Mouse (Mus musculus): Measurements from ENCODE around the gene Aff1. TPM values are rescaled to one million over a fixed set of nuclear protein-coding genes. Genes with fewer than 3 reads are reported as not detected.

The Aff1 gene
- polyA plus RNA-seq, 1 experiment from 2014 or later, result 4.3 TPM

GRCm38 (mm10) chr5:103760425-103761131, 68.4 kb downstream of the Aff1 start:
- 4% methylated on average over 20 of the region's 20 CpGs for WGBS
- Histone ChIP-seq H3K36me3 (ENCODE audit: control insufficient read depth, insufficient read depth, low read length) (no peaks in the 10 kb centered on the region), H3K4me1 (replicated peaks; ENCODE audit: control insufficient read depth, insufficient read depth) (peaks cover 3% of the 10 kb centered on the region), H3K4me2 (replicated peaks; ENCODE audit: low read depth) (peak overlapping the region; percentile 67), H3K4me3 (ENCODE audit: low read depth, low read length) (peak overlapping the region; percentile 39), H3K27ac (replicated peaks) (peak overlapping the region; percentile 88), H3K9me3 (ENCODE audit: control insufficient read depth, low read length) (no peaks in the 10 kb centered on the region), H3K27me3 (ENCODE audit: control insufficient read depth, insufficient read depth, low read length) (no peaks in the 10 kb centered on the region), H3K9ac (ENCODE audit: low read length) (peak overlapping the region; percentile 63)
- TF ChIP-seq EP300 (optimal IDR thresholded peaks at IDR 0.05), result no peak
- ATAC-seq (ENCODE audit: low FRiP score, low TSS enrichment), result peak; percentile 70
- DNase-seq (ENCODE audit: low spot score), result peak; percentile 62

DNA sequence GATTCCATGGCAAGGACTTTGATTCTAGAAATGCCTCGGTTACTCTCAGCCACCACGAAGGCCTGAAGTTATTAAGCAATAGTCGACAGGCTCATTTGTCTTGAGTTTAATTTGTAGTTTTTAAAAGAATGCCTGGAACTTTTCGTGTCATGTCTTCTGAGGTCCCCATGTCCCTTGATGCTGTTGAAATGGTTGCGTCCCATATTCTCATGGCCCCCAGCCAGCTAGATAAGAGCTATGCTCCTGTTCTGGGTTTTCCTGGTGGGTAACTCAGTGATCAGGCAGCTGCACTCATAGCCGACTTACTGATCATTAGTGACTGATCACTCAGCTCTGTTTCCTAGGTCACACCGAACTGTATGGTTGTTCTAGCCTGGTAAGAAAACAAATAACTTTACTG, 69.6 kb downstream of the Aff1 start:
- Histone ChIP-seq H3K4me2 (replicated peaks; ENCODE audit: low read depth) (no peak overlapping the region), H3K9me3 (ENCODE audit: control insufficient read depth, low read length) (no peaks in the 10 kb centered on the region), H3K9ac (ENCODE audit: low read length) (no peak overlapping the region), H3K27ac (replicated peaks) (no peak overlapping the region), H3K27me3 (ENCODE audit: control insufficient read depth, insufficient read depth, low read length) (no peaks in the 10 kb centered on the region), H3K4me3 (ENCODE audit: low read depth, low read length) (no peak overlapping the region), H3K36me3 (ENCODE audit: control insufficient read depth, insufficient read depth, low read length) (no peaks in the 10 kb centered on the region), H3K4me1 (replicated peaks; ENCODE audit: control insufficient read depth, insufficient read depth) (peaks cover 3% of the 10 kb centered on the region)
- TF ChIP-seq CTCF (IDR thresholded peaks at IDR 0.05; ENCODE audit: low read depth) (no peak), EP300 (optimal IDR thresholded peaks at IDR 0.05) (no peak)
- DNase-seq (ENCODE audit: low spot score) (no peak), ATAC-seq (ENCODE audit: low FRiP score, low TSS enrichment) (no peak)
- WGBS, result 71% methylated on average over 7 of the region's 7 CpGs

DNA sequence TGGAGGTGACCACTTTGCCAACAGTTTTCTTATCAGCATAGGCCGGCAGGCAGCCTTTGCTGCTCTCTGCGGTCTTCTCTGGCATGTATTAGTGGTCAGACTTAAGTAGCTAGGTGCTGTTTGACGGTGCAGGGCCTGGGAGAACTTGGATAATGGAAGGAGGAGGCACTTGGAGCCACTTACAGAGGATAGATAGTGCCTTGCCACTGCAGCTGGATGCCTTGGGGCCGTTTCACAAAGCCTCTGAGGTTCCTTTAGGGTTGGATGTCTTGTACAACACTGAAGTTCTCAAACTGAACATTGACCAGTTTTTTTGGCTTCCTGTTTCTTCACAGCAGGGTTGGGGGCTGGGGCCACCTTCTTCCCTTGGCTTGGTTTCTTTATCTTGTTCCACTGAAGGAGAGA, 70.7 kb downstream of the Aff1 start:
- Histone ChIP-seq H3K4me1 (replicated peaks; ENCODE audit: control insufficient read depth, insufficient read depth) (peaks cover 3% of the 10 kb centered on the region), H3K9ac (ENCODE audit: low read length) (no peak overlapping the region), H3K9me3 (ENCODE audit: control insufficient read depth, low read length) (no peaks in the 10 kb centered on the region), H3K4me3 (ENCODE audit: low read depth, low read length) (no peak overlapping the region), H3K36me3 (ENCODE audit: control insufficient read depth, insufficient read depth, low read length) (no peaks in the 10 kb centered on the region), H3K4me2 (replicated peaks; ENCODE audit: low read depth) (no peak overlapping the region), H3K27ac (replicated peaks) (no peak overlapping the region), H3K27me3 (ENCODE audit: control insufficient read depth, insufficient read depth, low read length) (no peaks in the 10 kb centered on the region)
- no peak for DNase-seq (ENCODE audit: low spot score)
- no peak for ATAC-seq (ENCODE audit: low FRiP score, low TSS enrichment)
- TF ChIP-seq EP300 (optimal IDR thresholded peaks at IDR 0.05) (no peak), CTCF (IDR thresholded peaks at IDR 0.05; ENCODE audit: low read depth) (no peak)
- WGBS, result 66% methylated on average over 4 of the region's 4 CpGs

DNA sequence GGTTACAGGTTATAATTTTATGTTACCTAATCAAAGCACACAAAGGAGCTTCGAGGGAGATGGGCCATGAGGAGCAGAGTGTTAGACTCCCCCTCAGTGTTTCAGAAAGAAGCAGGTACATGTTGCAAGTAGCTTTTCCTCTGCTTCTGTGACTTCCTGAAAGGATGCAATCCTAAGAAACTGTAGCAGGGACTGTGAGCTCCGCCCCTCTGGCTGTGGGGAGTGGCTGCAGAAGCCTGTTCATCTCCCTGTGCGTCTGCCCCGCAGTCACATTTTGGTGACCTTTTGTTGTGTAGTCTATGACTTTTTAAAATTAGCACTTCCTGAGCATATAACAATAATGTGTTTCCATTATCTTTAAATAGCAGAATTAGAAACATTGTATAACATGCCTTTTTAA, 73.2 kb downstream of the Aff1 start:
- TF ChIP-seq EP300 (optimal IDR thresholded peaks at IDR 0.05) (no peak), CTCF (IDR thresholded peaks at IDR 0.05; ENCODE audit: low read depth) (no peak)
- DNase-seq (ENCODE audit: low spot score) (no peak), ATAC-seq (ENCODE audit: low FRiP score, low TSS enrichment) (no peak)
- Histone ChIP-seq H3K36me3 (ENCODE audit: control insufficient read depth, insufficient read depth, low read length) (no peaks in the 10 kb centered on the region), H3K27ac (replicated peaks) (no peak overlapping the region), H3K4me1 (replicated peaks; ENCODE audit: control insufficient read depth, insufficient read depth) (peaks cover 3% of the 10 kb centered on the region), H3K9me3 (ENCODE audit: control insufficient read depth, low read length) (no peaks in the 10 kb centered on the region), H3K9ac (ENCODE audit: low read length) (no peak overlapping the region), H3K4me3 (ENCODE audit: low read depth, low read length) (no peak overlapping the region), H3K4me2 (replicated peaks; ENCODE audit: low read depth) (no peak overlapping the region), H3K27me3 (ENCODE audit: control insufficient read depth, insufficient read depth, low read length) (no peaks in the 10 kb centered on the region)
- WGBS, result 86% methylated on average over 4 of the region's 4 CpGs

- ATAC-seq (ENCODE audit: low FRiP score, low TSS enrichment) (no peak), DNase-seq (ENCODE audit: low spot score) (no peak)
- no peak overlapping the region for H3K4me3 ChIP-seq (ENCODE audit: low read depth, low read length)
- WGBS, result 92% methylated on average over 2 of the region's 2 CpGs
- TF ChIP-seq EP300 (optimal IDR thresholded peaks at IDR 0.05), result no peak
- peak; percentile 49 for TF ChIP-seq CTCF (IDR thresholded peaks at IDR 0.05; ENCODE audit: low read depth)
- H3K27ac ChIP-seq (replicated peaks), result no peak overlapping the region
- H3K4me1 ChIP-seq (replicated peaks; ENCODE audit: control insufficient read depth, insufficient read depth), result peaks cover 2% of the 10 kb centered on the region; the same call in 1 of the 2 replicates
- no peaks in the 10 kb centered on the region for H3K9me3 ChIP-seq (ENCODE audit: control insufficient read depth, low read length)
- no peak overlapping the region for H3K4me2 ChIP-seq (replicated peaks; ENCODE audit: low read depth)
- H3K27me3 ChIP-seq (ENCODE audit: control insufficient read depth, insufficient read depth, low read length), result no peaks in the 10 kb centered on the region
- no peak overlapping the region for H3K9ac ChIP-seq (ENCODE audit: low read length)
- H3K36me3 ChIP-seq (ENCODE audit: control insufficient read depth, insufficient read depth, low read length), result no peaks in the 10 kb centered on the region
Observed at GRCm38 (mm10) chr5:103765758-103766431, 73.7 kb downstream of the Aff1 start.

DNA sequence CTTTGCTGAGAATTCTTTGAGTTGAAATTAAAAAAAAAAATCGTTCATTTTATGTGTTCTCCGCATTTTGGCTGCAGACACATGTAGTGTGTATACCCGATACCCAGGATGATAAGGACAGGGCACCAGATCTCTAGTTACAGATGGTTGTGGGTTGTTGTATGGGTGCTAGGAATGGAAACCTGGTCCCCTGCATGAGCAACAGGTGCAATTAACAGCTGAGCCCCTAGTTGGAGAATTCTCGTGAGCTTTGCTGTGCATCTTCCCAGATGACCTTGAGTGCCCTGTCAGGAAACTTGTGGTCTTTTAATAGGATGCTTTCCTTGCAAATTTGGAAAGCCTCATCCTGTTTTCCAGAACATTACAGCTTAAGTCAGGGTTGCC, 74.2 kb downstream of the Aff1 start:
- Histone ChIP-seq H3K4me1 (replicated peaks; ENCODE audit: control insufficient read depth, insufficient read depth) (peaks cover 2% of the 10 kb centered on the region; the same call in 1 of the 2 replicates), H3K36me3 (ENCODE audit: control insufficient read depth, insufficient read depth, low read length) (no peaks in the 10 kb centered on the region), H3K9me3 (ENCODE audit: control insufficient read depth, low read length) (no peaks in the 10 kb centered on the region), H3K27ac (replicated peaks) (no peak overlapping the region), H3K4me3 (ENCODE audit: low read depth, low read length) (no peak overlapping the region), H3K9ac (ENCODE audit: low read length) (no peak overlapping the region), H3K27me3 (ENCODE audit: control insufficient read depth, insufficient read depth, low read length) (no peaks in the 10 kb centered on the region), H3K4me2 (replicated peaks; ENCODE audit: low read depth) (no peak overlapping the region)
- WGBS, result 91% methylated on average over 4 of the region's 4 CpGs
- no peak for TF ChIP-seq EP300 (optimal IDR thresholded peaks at IDR 0.05)
- TF ChIP-seq CTCF (IDR thresholded peaks at IDR 0.05; ENCODE audit: low read depth), result no peak
- ATAC-seq (ENCODE audit: low FRiP score, low TSS enrichment) (no peak), DNase-seq (ENCODE audit: low spot score) (no peak)

Data from stomach, postnatal 0 days (tissue).